ENCODE assay signal across 9 mouse cellular contexts in the genomic region with DNA sequence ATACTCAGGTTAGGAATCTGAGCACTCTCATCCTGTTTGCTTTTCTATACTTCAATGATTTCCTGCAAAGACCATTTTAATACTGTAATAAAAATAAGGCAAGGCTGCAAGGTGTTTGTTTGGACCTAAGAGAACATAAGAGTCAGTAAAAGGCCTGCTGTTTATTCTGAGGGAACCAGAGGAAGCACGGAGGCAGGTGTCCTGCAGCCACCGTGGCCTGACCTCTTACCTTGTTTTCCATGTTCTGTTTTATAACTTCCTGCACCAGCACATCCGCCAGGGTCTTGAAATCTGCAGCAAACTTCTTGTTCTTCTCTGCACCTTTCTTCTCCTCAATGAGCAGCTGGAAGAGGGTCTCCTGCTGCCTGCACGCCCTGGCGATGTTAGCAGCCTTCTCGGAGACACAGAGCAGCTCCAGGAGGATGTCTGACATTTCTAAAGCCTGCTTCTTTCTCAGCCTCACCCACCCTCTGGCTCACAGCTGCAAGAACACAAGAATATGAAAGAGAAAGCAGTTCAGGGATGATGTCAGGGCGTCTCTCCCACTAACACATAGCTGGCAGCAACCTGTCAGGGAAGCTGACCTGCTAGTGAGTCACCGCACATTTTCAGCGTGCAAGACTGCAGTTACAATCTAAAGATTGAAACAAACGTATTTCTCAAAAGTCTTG. TPM values are rescaled to one million over a fixed set of nuclear protein-coding genes. Genes with fewer than 3 reads are reported as not detected.
A peak's percentile ranks its signal among the peaks of the same experiment; 100 is the strongest.
DNase-seq lines count a peak whose midpoint lies in the region; ATAC-seq and TF ChIP-seq lines count a peak whose summit lies in the region.
"Had no signal": no experiment of that assay in that cellular context is flagged by ENCODE, and none has a peak within 500 bp of the region (broad histone marks: within the 10 kb centered on the region; RNA-seq: fewer than 3 reads in every experiment).

No protein-coding gene starts in this region.

- no peaks in the 10 kb centered on the region for H3K9me3 ChIP-seq in hindbrain, embryonic 15.5 days
- no peaks in the 10 kb centered on the region for H3K9me3 ChIP-seq in hindbrain, embryonic 16.5 days (ENCODE audit: control insufficient read depth, low read length)
- H3K9me3 ChIP-seq in forebrain, embryonic 10.5 days: no peaks in the 10 kb centered on the region
- H3K9me3 ChIP-seq: limb, embryonic 13.5 days had no signal

- 0 out of 2 replicates have a peak overlapping the region, but pooled peaks have one; percentile 8 for H3K27ac ChIP-seq in hindbrain, embryonic 15.5 days (replicated peaks)
- no peak overlapping the region for H3K27ac ChIP-seq in hindbrain, embryonic 16.5 days (ENCODE audit: low read depth, low read length)
- H3K27ac ChIP-seq in bone marrow macrophage, adult 2 months (ENCODE audit: insufficient read depth, low read depth, low read length): peak overlapping the region; percentile 47; the same call in 1 of the 2 replicates
- no peak overlapping the region for H3K27ac ChIP-seq in forebrain, embryonic 10.5 days
- H3K27ac ChIP-seq: limb, embryonic 13.5 days had no signal

- peak; percentile 44 to 46 for DNase-seq in B cell, adult 2 months
- DNase-seq in large intestine, adult 2 months (ENCODE audit: low read depth, low spot score): peak; percentile 73
- peak; percentile 59 for DNase-seq in thymus, postnatal 4 days
- DNase-seq in forebrain, embryonic 10.5 days (ENCODE audit: extremely low spot score, low spot score): no peak

- H3K4me1 ChIP-seq in hindbrain, embryonic 15.5 days (replicated peaks): 0 out of 2 replicates have a peak, but pooled peaks cover 3% of the 10 kb centered on the region
- H3K4me1 ChIP-seq in hindbrain, embryonic 16.5 days (ENCODE audit: control insufficient read depth, insufficient read depth, low read depth, low read length): no peaks in the 10 kb centered on the region
- H3K4me1 ChIP-seq in bone marrow macrophage, adult 2 months (ENCODE audit: control insufficient read depth, insufficient read depth, low read length): peaks cover 40% of the 10 kb centered on the region
- H3K4me1 ChIP-seq in forebrain, embryonic 10.5 days: 0 out of 2 replicates have a peak, but pooled peaks cover 6% of the 10 kb centered on the region

- WGBS in hindbrain, embryonic 15.5 days: 70% methylated on average over 10 of the region's 10 CpGs
- 74% methylated on average over 10 of the region's 10 CpGs for WGBS in hindbrain, embryonic 16.5 days
- WGBS in large intestine, adult 2 months: 6% methylated on average over 10 of the region's 10 CpGs
- WGBS in forebrain, embryonic 10.5 days: 90% methylated on average over 10 of the region's 10 CpGs

- no peak for TF ChIP-seq POLR2A in bone marrow macrophage, adult 2 months (IDR thresholded peaks at IDR 0.05; ENCODE audit: borderline replicate concordance, low read depth, low read length)

- TF ChIP-seq CTCF in bone marrow macrophage, adult 2 months (IDR thresholded peaks at IDR 0.05; ENCODE audit: low read depth, low read length): no peak

- ATAC-seq in hindbrain, embryonic 15.5 days (ENCODE audit: low FRiP score, low read depth): no peak
- no peak for ATAC-seq in hindbrain, embryonic 16.5 days
- ATAC-seq in monocyte, adult 5-6 weeks (replicated peaks; ENCODE audit: insufficient number of reproducible peaks, low FRiP score, low TSS enrichment, poor library complexity, severe bottlenecking): peak; percentile 32; the same call in 1 of the 2 replicates

- H3K27me3 ChIP-seq in hindbrain, embryonic 15.5 days: no peaks in the 10 kb centered on the region
- H3K27me3 ChIP-seq in hindbrain, embryonic 16.5 days (replicated peaks; ENCODE audit: control insufficient read depth, insufficient read depth, low read length): no peaks in the 10 kb centered on the region
- H3K27me3 ChIP-seq in forebrain, embryonic 10.5 days (ENCODE audit: poor library complexity, severe bottlenecking): no peaks in the 10 kb centered on the region
- H3K27me3 ChIP-seq: limb, embryonic 13.5 days had no signal

- no peak overlapping the region for H3K9ac ChIP-seq in hindbrain, embryonic 15.5 days
- no peak overlapping the region for H3K9ac ChIP-seq in hindbrain, embryonic 16.5 days (ENCODE audit: low read depth, low read length)
- H3K9ac ChIP-seq: limb, embryonic 13.5 days had no signal

- H3K4me3 ChIP-seq in hindbrain, embryonic 15.5 days: no peak overlapping the region
- H3K4me3 ChIP-seq in hindbrain, embryonic 16.5 days (ENCODE audit: low read length): no peak overlapping the region
- no peak overlapping the region for H3K4me3 ChIP-seq in bone marrow macrophage, adult 2 months (ENCODE audit: insufficient read depth, low read length)
- H3K4me3 ChIP-seq in forebrain, embryonic 10.5 days: no peak overlapping the region
- H3K4me3 ChIP-seq: limb, embryonic 13.5 days had no signal

- H3K36me3 ChIP-seq in hindbrain, embryonic 15.5 days: peaks cover 7% of the 10 kb centered on the region; the same call in 1 of the 2 replicates
- peaks cover 7% of the 10 kb centered on the region for H3K36me3 ChIP-seq in hindbrain, embryonic 16.5 days (ENCODE audit: control insufficient read depth, insufficient read depth, low read length)
- 0 out of 2 replicates have a peak, but pooled peaks cover 3% of the 10 kb centered on the region for H3K36me3 ChIP-seq in forebrain, embryonic 10.5 days (replicated peaks)

- no peak overlapping the region for H3K4me2 ChIP-seq in hindbrain, embryonic 15.5 days
- H3K4me2 ChIP-seq in hindbrain, embryonic 16.5 days (ENCODE audit: low read length): no peak overlapping the region
- H3K4me2 ChIP-seq: limb, embryonic 13.5 days had no signal

RNA-seq across cellular contexts. Expression of a gene that starts 18.3 kb away (rescaled TPM):
- 40.8 and 42.1 TPM in 2 replicates for polyA plus RNA-seq in hindbrain, embryonic 15.5 days (2015; fragmentation: Nextera tagmentation; extraction: Ambion mirVana)
- polyA plus RNA-seq in hindbrain, embryonic 16.5 days (2015; fragmentation: Nextera tagmentation; extraction: Ambion mirVana): 44.3 and 44.7 TPM in 2 replicates
- polyA plus RNA-seq in bone marrow macrophage, adult 2 months (2012; ENCODE audit: insufficient read depth, insufficient read length, missing spikeins): 11.6 and 12.0 TPM in 2 replicates
- 6.5 and 13.4 TPM in 2 replicates for polyA plus RNA-seq in large intestine, adult 2 months (2012; rRNA removed)
- 26.9 to 62.4 TPM (median 41.3 TPM) in 3 replicates for total RNA-seq in monocyte, adult 5-6 weeks (2017)
- 10.4 and 12.3 TPM in 2 replicates for polyA plus RNA-seq in forebrain, embryonic 10.5 days (2016; fragmentation: Nextera tagmentation; extraction: Ambion mirVana)

RNA-seq across cellular contexts. Expression of a gene that starts 45.5 kb away (rescaled TPM):
- 29.6 and 29.9 TPM in 2 replicates for polyA plus RNA-seq in hindbrain, embryonic 15.5 days (2015; fragmentation: Nextera tagmentation; extraction: Ambion mirVana)
- polyA plus RNA-seq in hindbrain, embryonic 16.5 days (2015; fragmentation: Nextera tagmentation; extraction: Ambion mirVana): 29.0 and 29.3 TPM in 2 replicates
- polyA plus RNA-seq in bone marrow macrophage, adult 2 months (2012; ENCODE audit: insufficient read depth, insufficient read length, missing spikeins): 14.3 and 16.0 TPM in 2 replicates
- polyA plus RNA-seq in large intestine, adult 2 months (2012; rRNA removed): 10.1 and 18.0 TPM in 2 replicates
- 21.9 to 73.6 TPM (median 24.1 TPM) in 3 replicates for total RNA-seq in monocyte, adult 5-6 weeks (2017)
- polyA plus RNA-seq in forebrain, embryonic 10.5 days (2016; fragmentation: Nextera tagmentation; extraction: Ambion mirVana): 21.9 and 23.9 TPM in 2 replicates

Comparison
In these comparisons a context has a peak if more than half of its experiments do, and no peak if none do; other contexts are left out.
1. H3K27ac ChIP-seq: peak in hindbrain, embryonic 15.5 days (single experiment) and bone marrow macrophage, adult 2 months (single experiment); none in hindbrain, embryonic 16.5 days (single experiment) and forebrain, embryonic 10.5 days (single experiment).